Mouse (Mus musculus): ENCODE results near the gene Trim67. TPM values are rescaled to one million over a fixed set of nuclear protein-coding genes. Genes with fewer than 3 reads are reported as not detected.
A peak's percentile ranks its signal among the peaks of the same experiment; 100 is the strongest.

The Trim67 gene
- polyA plus RNA-seq, 1 experiment from 2014 or later, result 21.1 TPM

GRCm38 (mm10) chr8:124819612-124820115, 26.8 kb downstream of the Trim67 start:
- H3K9me3 ChIP-seq, result no peaks in the 10 kb centered on the region
- H3K36me3 ChIP-seq, result peaks cover 89% of the 10 kb centered on the region
- H3K27ac ChIP-seq (replicated peaks), result no peak overlapping the region
- H3K27me3 ChIP-seq, result peaks cover 10% of the 10 kb centered on the region
- ATAC-seq (ENCODE audit: low read depth), result no peak
- no peak overlapping the region for H3K4me2 ChIP-seq
- H3K9ac ChIP-seq, result no peak overlapping the region
- H3K4me1 ChIP-seq (replicated peaks), result no peaks in the 10 kb centered on the region
- WGBS, result 81% methylated on average over 6 of the region's 6 CpGs
- no peak overlapping the region for H3K4me3 ChIP-seq

- WGBS, result 79% methylated on average over 11 of the region's 11 CpGs
- no peak overlapping the region for H3K4me3 ChIP-seq
- peaks cover 89% of the 10 kb centered on the region for H3K36me3 ChIP-seq
- no peaks in the 10 kb centered on the region for H3K9me3 ChIP-seq
- H3K9ac ChIP-seq, result no peak overlapping the region
- no peak for ATAC-seq (ENCODE audit: low read depth)
- peaks cover 10% of the 10 kb centered on the region for H3K27me3 ChIP-seq
- no peaks in the 10 kb centered on the region for H3K4me1 ChIP-seq (replicated peaks)
- no peak overlapping the region for H3K27ac ChIP-seq (replicated peaks)
- H3K4me2 ChIP-seq, result no peak overlapping the region
Measured at GRCm38 (mm10) chr8:124820125-124820524, 27.2 kb downstream of the Trim67 start.

- Histone ChIP-seq H3K27ac (replicated peaks) (no peak overlapping the region), H3K36me3 (peaks cover 75% of the 10 kb centered on the region), H3K27me3 (peaks cover 7% of the 10 kb centered on the region), H3K4me1 (replicated peaks) (no peaks in the 10 kb centered on the region; the same call in 1 of the 2 replicates), H3K9me3 (no peaks in the 10 kb centered on the region), H3K4me3 (no peak overlapping the region), H3K9ac (no peak overlapping the region), H3K4me2 (no peak overlapping the region)
- 79% methylated on average over 6 of the region's 6 CpGs for WGBS
- ATAC-seq (ENCODE audit: low read depth), result no peak
Measured at GRCm38 (mm10) chr8:124823497-124823896, 30.6 kb downstream of the Trim67 start.

- H3K27ac ChIP-seq (replicated peaks), result 0 out of 2 replicates have a peak overlapping the region, but pooled peaks have one; percentile 28
- no peak overlapping the region for H3K4me3 ChIP-seq
- peaks cover 80% of the 10 kb centered on the region for H3K36me3 ChIP-seq
- no peaks in the 10 kb centered on the region; the same call in 1 of the 2 replicates for H3K27me3 ChIP-seq
- 23% methylated on average over 7 of the region's 7 CpGs for WGBS
- H3K9ac ChIP-seq, result no peak overlapping the region
- H3K9me3 ChIP-seq, result no peaks in the 10 kb centered on the region
- no peaks in the 10 kb centered on the region; the same call in 1 of the 2 replicates for H3K4me1 ChIP-seq (replicated peaks)
- H3K4me2 ChIP-seq, result no peak overlapping the region
- ATAC-seq (ENCODE audit: low read depth), result no peak
Measured at GRCm38 (mm10) chr8:124826658-124827057, 33.8 kb downstream of the Trim67 start.

GRCm38 (mm10) chr8:124827387-124827786, 34.5 kb downstream of the Trim67 start:
- peaks cover 77% of the 10 kb centered on the region for H3K36me3 ChIP-seq
- ATAC-seq (ENCODE audit: low read depth), result peak; percentile 57

GRCm38 (mm10) chr8:124828561-124829240, 35.8 kb downstream of the Trim67 start:
- WGBS, result 79% methylated on average over 24 of the region's 24 CpGs
- H3K27ac ChIP-seq (replicated peaks), result no peak overlapping the region
- no peak overlapping the region for H3K4me3 ChIP-seq
- H3K4me2 ChIP-seq, result no peak overlapping the region
- H3K9ac ChIP-seq, result no peak overlapping the region
- H3K4me1 ChIP-seq (replicated peaks), result no peaks in the 10 kb centered on the region; the same call in 1 of the 2 replicates
- H3K27me3 ChIP-seq, result no peaks in the 10 kb centered on the region; the same call in 1 of the 2 replicates
- no peaks in the 10 kb centered on the region for H3K9me3 ChIP-seq
- ATAC-seq (ENCODE audit: low read depth), result 0 out of 2 replicates have a peak, but pooled peaks have one; percentile 11
- peaks cover 64% of the 10 kb centered on the region for H3K36me3 ChIP-seq

More at GRCm38 (mm10) chr8:124827387-124827786, 34.5 kb downstream of the Trim67 start:
- WGBS, result 2% methylated on average over 5 of the region's 5 CpGs
- H3K9ac ChIP-seq, result no peak overlapping the region
- no peak overlapping the region for H3K27ac ChIP-seq (replicated peaks)
- no peaks in the 10 kb centered on the region; the same call in 1 of the 2 replicates for H3K4me1 ChIP-seq (replicated peaks)
- no peaks in the 10 kb centered on the region; the same call in 1 of the 2 replicates for H3K27me3 ChIP-seq
- no peaks in the 10 kb centered on the region for H3K9me3 ChIP-seq
- no peak overlapping the region for H3K4me2 ChIP-seq
- no peak overlapping the region for H3K4me3 ChIP-seq

GRCm38 (mm10) chr8:124830050-124830449, 37.2 kb downstream of the Trim67 start:
- WGBS, result 80% methylated on average over 13 of the region's 13 CpGs
- Histone ChIP-seq H3K9me3 (no peaks in the 10 kb centered on the region), H3K4me1 (replicated peaks) (peaks cover 4% of the 10 kb centered on the region; the same call in 1 of the 2 replicates), H3K27me3 (no peaks in the 10 kb centered on the region; the same call in 1 of the 2 replicates), H3K9ac (no peak overlapping the region), H3K4me2 (no peak overlapping the region), H3K4me3 (no peak overlapping the region), H3K36me3 (peaks cover 50% of the 10 kb centered on the region), H3K27ac (replicated peaks) (no peak overlapping the region)
- ATAC-seq (ENCODE audit: low read depth), result no peak

GRCm38 (mm10) chr8:124831531-124831930, 38.6 kb downstream of the Trim67 start:
- Histone ChIP-seq H3K9ac (no peak overlapping the region), H3K4me1 (replicated peaks) (peaks cover 4% of the 10 kb centered on the region; the same call in 1 of the 2 replicates), H3K27ac (replicated peaks) (no peak overlapping the region), H3K36me3 (peaks cover 40% of the 10 kb centered on the region), H3K9me3 (no peaks in the 10 kb centered on the region), H3K4me2 (no peak overlapping the region), H3K4me3 (no peak overlapping the region), H3K27me3 (no peaks in the 10 kb centered on the region; the same call in 1 of the 2 replicates)
- WGBS, result 78% methylated on average over 6 of the region's 6 CpGs
- no peak for ATAC-seq (ENCODE audit: low read depth)

- Histone ChIP-seq H3K9ac (no peak overlapping the region), H3K27ac (replicated peaks) (no peak overlapping the region), H3K9me3 (no peaks in the 10 kb centered on the region), H3K27me3 (no peaks in the 10 kb centered on the region; the same call in 1 of the 2 replicates), H3K36me3 (peaks cover 40% of the 10 kb centered on the region), H3K4me3 (no peak overlapping the region), H3K4me1 (replicated peaks) (peaks cover 4% of the 10 kb centered on the region; the same call in 1 of the 2 replicates), H3K4me2 (no peak overlapping the region)
- WGBS, result 89% methylated on average over 6 of the region's 6 CpGs
- ATAC-seq (ENCODE audit: low read depth), result no peak
Measured at GRCm38 (mm10) chr8:124831941-124832340, 39.0 kb downstream of the Trim67 start.

GRCm38 (mm10) chr8:124833430-124834205, 40.7 kb downstream of the Trim67 start:
- H3K4me1 ChIP-seq (replicated peaks), result peaks cover 4% of the 10 kb centered on the region; the same call in 1 of the 2 replicates

GRCm38 (mm10) chr8:124835848-124836247, 43.0 kb downstream of the Trim67 start:
- Histone ChIP-seq H3K9ac (no peak overlapping the region), H3K4me3 (no peak overlapping the region), H3K9me3 (no peaks in the 10 kb centered on the region), H3K27me3 (no peaks in the 10 kb centered on the region), H3K36me3 (peaks cover 44% of the 10 kb centered on the region), H3K27ac (replicated peaks) (no peak overlapping the region), H3K4me1 (replicated peaks) (peaks cover 4% of the 10 kb centered on the region; the same call in 1 of the 2 replicates), H3K4me2 (no peak overlapping the region)
- no peak for ATAC-seq (ENCODE audit: low read depth)

More at GRCm38 (mm10) chr8:124833430-124834205, 40.7 kb downstream of the Trim67 start:
- Histone ChIP-seq H3K4me3 (no peak overlapping the region), H3K9ac (no peak overlapping the region), H3K9me3 (no peaks in the 10 kb centered on the region), H3K27ac (replicated peaks) (no peak overlapping the region), H3K36me3 (peaks cover 44% of the 10 kb centered on the region), H3K4me2 (no peak overlapping the region), H3K27me3 (no peaks in the 10 kb centered on the region; the same call in 1 of the 2 replicates)
- 46% methylated on average over 15 of the region's 15 CpGs for WGBS
- no peak for ATAC-seq (ENCODE audit: low read depth)

GRCm38 (mm10) chr8:124836273-124836672, 43.4 kb downstream of the Trim67 start:
- WGBS, result 90% methylated on average over 7 of the region's 7 CpGs
- Histone ChIP-seq H3K4me1 (replicated peaks) (peaks cover 4% of the 10 kb centered on the region; the same call in 1 of the 2 replicates), H3K9ac (no peak overlapping the region), H3K27me3 (no peaks in the 10 kb centered on the region), H3K4me2 (no peak overlapping the region), H3K9me3 (no peaks in the 10 kb centered on the region), H3K27ac (replicated peaks) (no peak overlapping the region), H3K36me3 (peaks cover 47% of the 10 kb centered on the region), H3K4me3 (no peak overlapping the region)
- no peak for ATAC-seq (ENCODE audit: low read depth)

All from neural tube, embryonic 13.5 days (tissue).